Mouse (Mus musculus) adrenal gland, adult 8-10 months (tissue): ENCODE results near the gene Inha. TPM values are rescaled to one million over a fixed set of nuclear protein-coding genes. Genes with fewer than 3 reads are reported as not detected.

Experiments
- DNase-seq: peaks from one replicate; pipeline ENCODE4 v3.0.0; 2022
- total RNA-seq, 4 experiments: library from RNA; stranded (reverse); gene quantifications; 2 replicates each; pipeline ENCODE4 v1.2.4; 2022

Gene Inha
- total RNA-seq, 4 experiments from 2014 or later, result 22.8 to 56.9 (median 34.3) TPM

GRCm38 (mm10) chr1:75521321-75522031, 14.6 kb downstream of the Inha start, which contains the start of gene Stk11ip:
Gene Stk11ip (plus strand): TSS chr1:75521529.
- DNase-seq, result peak; percentile 90

- no peak for DNase-seq
Measured at GRCm38 (mm10) chr1:75524679-75525078, 17.8 kb downstream of the Inha start.

GRCm38 (mm10) chr1:75530546-75530945, 23.7 kb downstream of the Inha start:
- DNase-seq, result no peak

- DNase-seq, result no peak
Measured at GRCm38 (mm10) chr1:75532280-75533172, 25.6 kb downstream of the Inha start.

GRCm38 (mm10) chr1:75533325-75534252, 26.7 kb downstream of the Inha start:
- no peak for DNase-seq

- no peak for DNase-seq
Measured at GRCm38 (mm10) chr1:75537587-75537986, 30.7 kb downstream of the Inha start.

- DNase-seq, result no peak
Measured at GRCm38 (mm10) chr1:75538597-75539190, 31.8 kb downstream of the Inha start.

GRCm38 (mm10) chr1:75541496-75541895, 34.6 kb downstream of the Inha start:
- no peak for DNase-seq

GRCm38 (mm10) chr1:75544351-75544750, 37.5 kb downstream of the Inha start:
- no peak for DNase-seq

GRCm38 (mm10) chr1:75545965-75546956, 39.4 kb downstream of the Inha start, which contains the start of gene Slc4a3:
Gene Slc4a3 (plus strand): TSS chr1:75546266.
- DNase-seq, result peak; percentile 64

- no peak for DNase-seq
Measured at GRCm38 (mm10) chr1:75547351-75547750, 40.5 kb downstream of the Inha start.

- no peak for DNase-seq
Measured at GRCm38 (mm10) chr1:75548083-75548482, 41.2 kb downstream of the Inha start.

GRCm38 (mm10) chr1:75548871-75549270, 42.0 kb downstream of the Inha start:
- no peak for DNase-seq

- peak; percentile 88 for DNase-seq
Measured at GRCm38 (mm10) chr1:75549289-75550279, 42.7 kb downstream of the Inha start.

GRCm38 (mm10) chr1:75550586-75550985, 43.7 kb downstream of the Inha start:
- DNase-seq, result no peak

- DNase-seq, result no peak
Measured at GRCm38 (mm10) chr1:75555680-75556079, 48.8 kb downstream of the Inha start.

GRCm38 (mm10) chr1:75556143-75556781, 49.4 kb downstream of the Inha start:
- no peak for DNase-seq

- DNase-seq, result no peak
Measured at GRCm38 (mm10) chr1:75557041-75557440, 50.2 kb downstream of the Inha start.
